Mouse (Mus musculus): ENCODE results near the gene Bpi. TPM values are rescaled to one million over a fixed set of nuclear protein-coding genes. Genes with fewer than 3 reads are reported as not detected.

The Bpi gene
- polyA plus RNA-seq, 2 experiments = 0.03 TPM; not detected in 1

DNA sequence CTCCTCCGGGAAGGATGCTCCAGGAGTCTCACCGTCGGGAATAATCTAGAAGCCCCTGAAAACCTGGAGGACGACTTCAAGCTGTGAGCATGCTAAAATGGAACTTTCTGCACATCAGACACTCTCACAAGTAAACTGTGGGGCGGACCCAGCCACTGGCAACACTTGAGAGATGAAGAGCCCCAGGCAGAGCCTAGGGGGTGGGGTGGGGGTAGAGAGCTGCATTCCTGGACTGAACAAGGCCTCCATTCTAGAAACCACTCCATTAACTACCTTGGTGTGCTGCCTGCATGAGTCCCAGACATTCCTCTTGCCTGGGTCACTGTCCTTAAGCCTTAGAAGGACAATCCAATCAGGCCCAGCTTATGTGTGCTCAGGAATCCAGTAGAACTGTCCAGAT lies 26.8 kb upstream of the Bpi start:
- H3K27me3 ChIP-seq (ENCODE audit: control insufficient read depth, insufficient read depth, low read length) = no peaks in the 10 kb centered on the region
- H3K9me3 ChIP-seq (ENCODE audit: control insufficient read depth, low read length) = no peaks in the 10 kb centered on the region
- peaks cover 16% of the 10 kb centered on the region for H3K4me1 ChIP-seq (ENCODE audit: control insufficient read depth, insufficient read depth, low read length)
- H3K9ac ChIP-seq (ENCODE audit: low read depth, low read length, severe bottlenecking) = no peak overlapping the region
- H3K36me3 ChIP-seq (ENCODE audit: control insufficient read depth, insufficient read depth, low read length) = no peaks in the 10 kb centered on the region
- 40% methylated on average over 5 of the region's 5 CpGs for WGBS
- TF ChIP-seq POLR2A (IDR thresholded peaks at IDR 0.05; ENCODE audit: borderline replicate concordance, extremely low read depth, insufficient read depth, insufficient read length) = no peak
- no peak overlapping the region for H3K4me3 ChIP-seq (replicated peaks; ENCODE audit: low read length)
- no peak for ATAC-seq (ENCODE audit: low FRiP score, low read depth)
- peak overlapping the region; percentile 21; the same call in 1 of the 2 replicates for H3K27ac ChIP-seq (replicated peaks; ENCODE audit: low read depth, low read length)
- no peak for DNase-seq (ENCODE audit: low spot score)
- H3K4me2 ChIP-seq (replicated peaks; ENCODE audit: low read depth, low read length, severe bottlenecking) = 0 out of 2 replicates have a peak overlapping the region, but pooled peaks have one; percentile 4

DNA sequence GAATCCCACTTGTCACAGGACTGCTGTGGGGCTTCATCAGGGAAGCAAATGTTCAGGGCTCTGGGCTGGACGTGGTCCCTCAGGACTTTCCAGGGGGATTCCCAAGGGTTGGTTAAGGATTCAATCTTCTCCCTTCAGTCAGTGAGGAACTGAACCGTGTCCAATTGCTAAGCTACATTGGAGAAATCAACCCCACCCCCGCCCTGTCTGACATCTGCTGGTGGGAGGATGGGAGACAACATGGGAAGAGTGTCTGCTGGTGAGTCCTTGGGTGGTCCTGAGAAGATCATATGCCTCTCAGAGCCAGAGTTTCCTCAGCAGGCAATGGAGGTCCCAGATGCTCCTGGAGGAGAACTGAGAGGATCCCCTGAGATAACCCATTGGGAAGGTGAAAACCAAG lies 25.5 kb upstream of the Bpi start:
- 68% methylated on average over 3 of the region's 3 CpGs for WGBS
- TF ChIP-seq POLR2A (IDR thresholded peaks at IDR 0.05; ENCODE audit: borderline replicate concordance, extremely low read depth, insufficient read depth, insufficient read length) = no peak
- ATAC-seq (ENCODE audit: low FRiP score, low read depth) (no peak), DNase-seq (ENCODE audit: low spot score) (no peak)
- H3K27ac ChIP-seq (replicated peaks; ENCODE audit: low read depth, low read length) = no peak overlapping the region
- no peak overlapping the region for H3K9ac ChIP-seq (ENCODE audit: low read depth, low read length, severe bottlenecking)
- H3K9me3 ChIP-seq (ENCODE audit: control insufficient read depth, low read length) = no peaks in the 10 kb centered on the region
- no peaks in the 10 kb centered on the region for H3K36me3 ChIP-seq (ENCODE audit: control insufficient read depth, insufficient read depth, low read length)
- no peaks in the 10 kb centered on the region for H3K27me3 ChIP-seq (ENCODE audit: control insufficient read depth, insufficient read depth, low read length)
- no peak overlapping the region for H3K4me3 ChIP-seq (replicated peaks; ENCODE audit: low read length)
- H3K4me2 ChIP-seq (replicated peaks; ENCODE audit: low read depth, low read length, severe bottlenecking) = no peak overlapping the region
- peaks cover 16% of the 10 kb centered on the region for H3K4me1 ChIP-seq (ENCODE audit: control insufficient read depth, insufficient read depth, low read length)

GRCm38 (mm10) chr2:158233106-158233505 lies 24.8 kb upstream of the Bpi start:
- H3K9ac ChIP-seq (ENCODE audit: low read depth, low read length, severe bottlenecking) = no peak overlapping the region
- H3K27me3 ChIP-seq (ENCODE audit: control insufficient read depth, insufficient read depth, low read length) = no peaks in the 10 kb centered on the region
- ATAC-seq (ENCODE audit: low FRiP score, low read depth) = no peak
- H3K4me3 ChIP-seq (replicated peaks; ENCODE audit: low read length) = no peak overlapping the region
- DNase-seq (ENCODE audit: low spot score) = no peak
- H3K4me2 ChIP-seq (replicated peaks; ENCODE audit: low read depth, low read length, severe bottlenecking) = no peak overlapping the region
- TF ChIP-seq POLR2A (IDR thresholded peaks at IDR 0.05; ENCODE audit: borderline replicate concordance, extremely low read depth, insufficient read depth, insufficient read length) = no peak
- WGBS = 87% methylated on average over 3 of the region's 3 CpGs
- peaks cover 11% of the 10 kb centered on the region for H3K4me1 ChIP-seq (ENCODE audit: control insufficient read depth, insufficient read depth, low read length)
- H3K36me3 ChIP-seq (ENCODE audit: control insufficient read depth, insufficient read depth, low read length) = no peaks in the 10 kb centered on the region
- no peak overlapping the region for H3K27ac ChIP-seq (replicated peaks; ENCODE audit: low read depth, low read length)
- no peaks in the 10 kb centered on the region for H3K9me3 ChIP-seq (ENCODE audit: control insufficient read depth, low read length)

DNA sequence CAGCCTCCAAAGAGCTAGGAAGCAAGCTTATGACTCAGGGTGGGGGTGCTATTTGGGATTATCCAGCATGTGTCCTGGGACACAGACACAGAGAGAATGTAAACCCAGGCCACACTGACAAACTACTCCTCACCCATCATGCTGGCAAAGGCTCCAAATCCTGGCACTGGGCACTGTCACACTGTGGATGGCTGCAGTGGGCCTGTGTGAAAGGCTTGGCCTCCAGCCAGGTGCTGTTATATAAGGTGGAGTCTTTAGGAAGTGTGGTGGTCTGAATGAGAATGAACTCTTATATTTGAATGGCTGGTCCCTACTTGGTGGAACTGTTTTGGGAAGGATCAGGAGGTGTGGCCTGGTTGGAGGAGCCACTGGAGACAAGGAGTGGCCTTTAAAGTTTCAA lies 21.2 kb upstream of the Bpi start:
- Histone ChIP-seq H3K27ac (replicated peaks; ENCODE audit: low read depth, low read length) (no peak overlapping the region), H3K9ac (ENCODE audit: low read depth, low read length, severe bottlenecking) (no peak overlapping the region), H3K36me3 (ENCODE audit: control insufficient read depth, insufficient read depth, low read length) (no peaks in the 10 kb centered on the region), H3K4me1 (ENCODE audit: control insufficient read depth, insufficient read depth, low read length) (no peaks in the 10 kb centered on the region), H3K4me2 (replicated peaks; ENCODE audit: low read depth, low read length, severe bottlenecking) (no peak overlapping the region), H3K4me3 (replicated peaks; ENCODE audit: low read length) (no peak overlapping the region), H3K27me3 (ENCODE audit: control insufficient read depth, insufficient read depth, low read length) (no peaks in the 10 kb centered on the region), H3K9me3 (ENCODE audit: control insufficient read depth, low read length) (no peaks in the 10 kb centered on the region)
- ATAC-seq (ENCODE audit: low FRiP score, low read depth) (no peak), DNase-seq (ENCODE audit: low spot score) (no peak)
- TF ChIP-seq POLR2A (IDR thresholded peaks at IDR 0.05; ENCODE audit: borderline replicate concordance, extremely low read depth, insufficient read depth, insufficient read length) = no peak

GRCm38 (mm10) chr2:158238101-158238500 lies 19.8 kb upstream of the Bpi start:
- DNase-seq (ENCODE audit: low spot score) = no peak
- Histone ChIP-seq H3K9ac (ENCODE audit: low read depth, low read length, severe bottlenecking) (no peak overlapping the region), H3K9me3 (ENCODE audit: control insufficient read depth, low read length) (no peaks in the 10 kb centered on the region), H3K36me3 (ENCODE audit: control insufficient read depth, insufficient read depth, low read length) (no peaks in the 10 kb centered on the region), H3K27me3 (ENCODE audit: control insufficient read depth, insufficient read depth, low read length) (no peaks in the 10 kb centered on the region), H3K4me1 (ENCODE audit: control insufficient read depth, insufficient read depth, low read length) (no peaks in the 10 kb centered on the region), H3K4me2 (replicated peaks; ENCODE audit: low read depth, low read length, severe bottlenecking) (no peak overlapping the region), H3K27ac (replicated peaks; ENCODE audit: low read depth, low read length) (no peak overlapping the region), H3K4me3 (replicated peaks; ENCODE audit: low read length) (no peak overlapping the region)
- TF ChIP-seq POLR2A (IDR thresholded peaks at IDR 0.05; ENCODE audit: borderline replicate concordance, extremely low read depth, insufficient read depth, insufficient read length) = no peak
- no peak for ATAC-seq (ENCODE audit: low FRiP score, low read depth)
- 84% methylated on average over 5 of the region's 5 CpGs for WGBS
